ENCODE assay signal across 17 mouse cellular contexts in the genomic region with DNA sequence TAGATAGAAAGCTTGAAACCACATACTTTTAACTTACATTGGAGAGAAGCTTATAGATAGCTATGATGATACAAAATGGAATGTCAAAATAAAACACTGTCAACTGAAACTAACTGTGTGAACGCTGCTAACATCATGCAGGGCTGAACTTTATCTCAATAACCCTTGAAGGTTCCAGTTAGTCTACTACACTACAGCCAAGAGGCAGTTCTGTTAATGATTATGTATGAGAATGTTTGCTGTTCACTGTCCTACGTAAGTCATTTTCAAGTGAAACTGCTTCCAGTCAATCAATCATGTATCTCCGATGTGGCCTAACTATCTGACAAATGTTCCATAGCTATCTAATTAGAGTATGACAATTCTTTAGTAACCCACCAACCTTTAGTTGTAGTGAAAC.
"Had no signal": no experiment of that assay in that cellular context is flagged by ENCODE, and none has a peak within 500 bp of the region (broad histone marks: within the 10 kb centered on the region; RNA-seq: fewer than 3 reads in every experiment).

No protein-coding gene starts in this region.

- H3K9ac ChIP-seq: hindbrain, embryonic 13.5 days; liver, embryonic 15.5 days; lung, embryonic 15.5 days; midbrain, embryonic 15.5 days; neural tube, embryonic 13.5 days had no signal

- ATAC-seq: hindbrain, postnatal 0 days; midbrain, embryonic 15.5 days had no signal

- H3K4me1 ChIP-seq: limb, embryonic 10.5 days; liver, embryonic 15.5 days; lung, embryonic 15.5 days; megakaryocyte, embryonic 14.5 days; midbrain, embryonic 15.5 days had no signal

- H3K4me2 ChIP-seq: hindbrain, embryonic 13.5 days; liver, embryonic 15.5 days; lung, embryonic 15.5 days; midbrain, embryonic 11.5 days; midbrain, embryonic 15.5 days; neural tube, embryonic 13.5 days had no signal

- H3K27me3 ChIP-seq: hindbrain, embryonic 13.5 days; liver, embryonic 15.5 days; lung, embryonic 15.5 days; megakaryocyte, embryonic 14.5 days; midbrain, embryonic 15.5 days; neural tube, embryonic 13.5 days had no signal

- H3K27ac ChIP-seq: hindbrain, embryonic 13.5 days; hindbrain, postnatal 0 days; layer of hippocampus, adult 2 months; left cerebral cortex, adult 2 months; limb, embryonic 10.5 days; liver, embryonic 15.5 days; lung, embryonic 15.5 days; macrophage; midbrain, embryonic 15.5 days; neural tube, embryonic 13.5 days had no signal

- DNase-seq: retina, postnatal 1 day; right cerebral cortex, postnatal 4 days; spleen, adult 18-20 months; thymus, adult 2 months; thymus, postnatal 25 days had no signal

- H3K9me3 ChIP-seq: hindbrain, embryonic 13.5 days; limb, embryonic 10.5 days; liver, embryonic 15.5 days; lung, embryonic 15.5 days; megakaryocyte, embryonic 14.5 days; midbrain, embryonic 15.5 days; neural tube, embryonic 13.5 days had no signal

- H3K4me3 ChIP-seq: hindbrain, embryonic 13.5 days; layer of hippocampus, adult 2 months; left cerebral cortex, adult 2 months; limb, embryonic 10.5 days; liver, embryonic 15.5 days; lung, embryonic 15.5 days; megakaryocyte, embryonic 14.5 days; midbrain, embryonic 15.5 days; neural tube, embryonic 13.5 days had no signal
